Mouse (Mus musculus): Measurements from ENCODE around the gene Gm20388.

The Gm20388 gene

DNA sequence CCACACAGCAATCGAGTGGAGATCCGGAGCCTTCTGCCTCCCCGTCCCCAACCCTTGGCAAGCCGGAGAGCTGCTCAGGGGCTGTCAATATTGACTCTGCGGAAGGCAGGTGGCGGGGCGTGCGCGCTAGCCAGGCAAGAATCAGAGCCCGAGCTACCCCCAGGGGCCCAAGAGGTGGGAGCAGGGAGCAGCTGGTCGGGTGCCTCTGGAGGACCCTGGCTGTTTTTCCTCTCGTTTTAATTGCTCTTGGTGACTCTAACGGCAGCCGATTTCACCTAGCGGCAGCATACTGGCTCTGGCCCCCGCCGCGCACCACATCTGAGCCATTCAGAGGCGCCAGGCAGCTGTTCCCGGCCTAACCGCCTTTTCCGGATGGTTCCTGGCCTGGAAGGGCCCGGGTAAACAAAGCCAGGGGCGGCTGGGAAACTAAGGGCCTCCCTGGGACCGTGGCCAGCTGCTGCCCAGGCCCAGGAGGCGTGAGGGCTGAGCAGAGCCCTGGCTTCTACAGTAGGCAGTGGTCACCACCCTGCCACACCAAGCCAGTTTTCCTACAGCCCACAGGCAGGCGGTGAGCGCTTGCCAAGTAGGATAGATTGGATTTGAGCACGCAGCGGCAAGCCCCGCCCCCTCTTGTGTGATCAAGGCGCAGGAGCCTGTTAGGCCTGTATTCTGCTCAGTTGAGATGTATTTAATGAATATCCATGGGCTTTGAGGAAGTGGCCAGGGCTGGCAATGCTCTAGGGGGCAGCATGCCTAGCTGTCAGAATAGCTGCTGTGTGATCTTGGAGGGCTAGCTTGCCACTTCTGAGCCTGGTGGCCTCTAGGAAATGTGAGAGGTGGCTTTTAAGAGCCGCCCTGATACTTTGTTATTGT is 506.1 kb downstream of the Gm20388 start:
- peak; percentile 22 for DNase-seq (ENCODE audit: low read depth)

DNA sequence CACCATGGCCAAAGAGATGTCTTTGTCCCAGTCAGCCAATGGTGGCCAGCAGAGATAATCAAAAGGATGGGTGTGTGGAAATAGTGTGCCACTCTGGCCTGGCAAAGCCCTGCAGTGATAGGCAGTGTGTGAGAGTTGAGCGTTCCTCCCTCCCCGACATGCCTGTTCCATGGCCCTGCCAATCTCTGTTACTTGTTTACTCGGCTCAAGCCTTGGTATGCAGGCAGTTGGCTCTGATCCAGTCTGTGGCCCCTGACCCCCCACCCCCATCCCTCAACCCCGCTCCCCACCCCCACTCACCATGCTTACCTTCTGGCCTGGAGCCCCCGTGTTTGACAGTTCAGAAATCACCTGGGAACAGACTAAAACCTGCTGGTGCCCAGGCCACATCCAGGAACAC is 507.5 kb downstream of the Gm20388 start:
- no peak for DNase-seq (ENCODE audit: low read depth)

DNA sequence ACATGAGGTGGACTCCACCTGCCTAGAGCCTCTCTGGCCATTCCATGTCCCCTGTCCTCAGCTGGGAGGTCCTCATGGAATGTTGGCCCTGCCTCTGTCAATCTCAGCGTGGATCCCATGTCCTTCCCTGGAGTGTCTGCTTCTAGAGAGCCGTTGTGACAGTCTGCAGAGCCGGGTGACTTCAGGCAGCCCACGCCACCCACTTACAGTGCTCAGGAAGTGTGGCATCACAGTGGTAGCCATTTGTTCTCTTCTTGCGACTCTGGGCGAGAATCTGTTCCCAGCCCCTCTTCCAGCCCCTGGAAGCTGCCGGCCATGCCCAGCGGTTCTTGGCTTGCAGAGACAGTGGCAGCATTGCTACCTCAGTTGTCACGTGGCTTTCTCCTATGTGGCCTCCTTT is 509.0 kb downstream of the Gm20388 start:
- DNase-seq (ENCODE audit: low read depth): no peak

DNA sequence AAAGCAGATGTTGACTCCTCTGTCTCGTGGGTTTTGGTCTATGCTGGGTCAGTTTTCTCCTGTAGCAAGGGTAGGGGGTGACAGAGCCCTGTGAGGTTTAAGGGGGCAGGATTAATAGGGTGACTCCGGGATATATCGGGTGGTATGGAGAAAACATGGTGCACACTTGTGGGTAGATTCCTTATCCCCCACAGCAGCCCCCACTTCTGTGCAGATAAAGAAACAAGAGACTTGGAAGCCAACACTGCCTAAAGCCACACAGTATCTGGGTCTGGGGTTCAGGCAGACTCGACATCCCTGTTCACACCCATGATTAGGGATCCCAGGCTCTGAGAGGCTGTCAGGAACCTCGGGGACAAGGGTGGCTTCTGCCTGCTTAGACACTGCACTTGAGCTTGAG is 509.6 kb downstream of the Gm20388 start:
- no peak for DNase-seq (ENCODE audit: low read depth)

DNA sequence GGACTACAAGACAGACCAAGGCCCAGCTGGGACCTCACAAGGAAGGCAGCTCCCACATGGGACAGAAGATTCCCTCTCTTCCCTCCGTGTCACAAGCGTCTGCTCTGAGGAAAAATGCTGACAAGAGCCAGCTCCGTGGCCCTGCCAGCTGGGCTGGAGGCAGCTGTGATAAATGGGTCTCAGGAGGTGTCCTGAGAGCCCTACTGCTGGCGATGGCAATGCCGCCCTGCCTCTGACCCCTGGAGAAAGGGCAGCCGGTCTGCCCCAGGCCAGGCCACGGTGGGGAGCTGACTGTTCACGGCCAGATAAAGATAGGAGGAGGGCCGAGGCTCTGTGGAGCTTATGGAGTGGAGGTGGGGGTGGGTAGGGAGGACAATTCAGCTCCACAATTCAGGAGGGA is 511.0 kb downstream of the Gm20388 start:
- no peak for DNase-seq (ENCODE audit: low read depth)

DNA sequence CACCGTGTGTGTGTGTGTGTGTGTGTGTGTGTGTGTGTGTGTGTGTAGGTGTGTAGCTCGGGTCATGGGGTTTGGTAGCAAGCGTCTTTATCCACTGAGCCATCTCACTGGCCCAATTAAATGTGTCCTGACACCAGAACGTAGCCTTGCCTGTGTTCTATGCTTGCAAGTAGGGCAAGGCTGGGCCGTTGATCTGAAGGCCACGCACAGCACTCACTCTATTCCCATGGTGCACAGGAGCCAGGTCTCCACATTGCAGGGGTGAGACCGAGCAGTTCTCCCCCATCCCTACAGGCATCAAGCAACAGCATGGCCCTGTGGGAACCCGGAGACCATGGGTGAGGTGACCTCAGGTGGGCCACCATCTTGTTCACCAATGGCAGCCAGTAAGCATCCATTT is 511.6 kb downstream of the Gm20388 start:
- DNase-seq (ENCODE audit: low read depth): no peak

DNA sequence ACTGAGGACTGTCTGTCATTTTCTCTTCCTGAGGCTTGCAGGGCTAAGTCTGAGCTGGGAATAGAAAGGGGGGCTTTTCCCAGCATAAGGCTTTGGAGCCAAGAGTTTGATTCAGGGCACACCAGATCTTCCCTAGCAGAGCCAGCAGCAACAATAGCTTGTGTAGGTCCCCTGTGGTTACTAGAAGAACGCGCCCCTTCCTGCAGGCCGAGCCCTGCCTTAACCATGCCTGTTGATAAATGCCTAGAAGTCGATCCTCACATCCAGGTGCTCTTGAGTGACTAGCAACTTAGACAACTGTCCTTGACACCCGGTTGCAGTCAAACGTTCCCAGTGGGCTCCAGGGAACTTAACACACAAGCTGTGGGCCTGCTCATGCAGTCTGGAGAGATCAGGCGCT is 512.9 kb downstream of the Gm20388 start:
- no peak for DNase-seq (ENCODE audit: low read depth)

DNA sequence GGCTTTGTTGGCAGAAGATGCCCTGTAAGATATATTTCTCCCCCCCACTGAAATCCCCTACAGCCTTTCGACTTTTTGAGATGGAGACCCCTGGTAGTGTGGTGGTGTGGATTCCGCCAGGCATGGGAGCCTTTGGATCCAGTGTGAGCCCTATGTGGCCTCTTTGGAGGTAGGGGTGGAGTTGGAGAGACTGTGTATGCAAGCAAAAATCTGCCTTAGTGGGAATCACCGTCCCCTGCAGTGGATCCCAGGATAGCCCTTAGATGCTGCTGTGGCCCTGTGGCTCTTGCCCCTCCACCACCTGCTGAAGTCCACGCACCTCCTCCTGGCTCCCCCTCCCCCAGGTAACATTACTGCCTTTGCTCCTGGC is 514.2 kb downstream of the Gm20388 start:
- no peak for DNase-seq (ENCODE audit: low read depth)

DNA sequence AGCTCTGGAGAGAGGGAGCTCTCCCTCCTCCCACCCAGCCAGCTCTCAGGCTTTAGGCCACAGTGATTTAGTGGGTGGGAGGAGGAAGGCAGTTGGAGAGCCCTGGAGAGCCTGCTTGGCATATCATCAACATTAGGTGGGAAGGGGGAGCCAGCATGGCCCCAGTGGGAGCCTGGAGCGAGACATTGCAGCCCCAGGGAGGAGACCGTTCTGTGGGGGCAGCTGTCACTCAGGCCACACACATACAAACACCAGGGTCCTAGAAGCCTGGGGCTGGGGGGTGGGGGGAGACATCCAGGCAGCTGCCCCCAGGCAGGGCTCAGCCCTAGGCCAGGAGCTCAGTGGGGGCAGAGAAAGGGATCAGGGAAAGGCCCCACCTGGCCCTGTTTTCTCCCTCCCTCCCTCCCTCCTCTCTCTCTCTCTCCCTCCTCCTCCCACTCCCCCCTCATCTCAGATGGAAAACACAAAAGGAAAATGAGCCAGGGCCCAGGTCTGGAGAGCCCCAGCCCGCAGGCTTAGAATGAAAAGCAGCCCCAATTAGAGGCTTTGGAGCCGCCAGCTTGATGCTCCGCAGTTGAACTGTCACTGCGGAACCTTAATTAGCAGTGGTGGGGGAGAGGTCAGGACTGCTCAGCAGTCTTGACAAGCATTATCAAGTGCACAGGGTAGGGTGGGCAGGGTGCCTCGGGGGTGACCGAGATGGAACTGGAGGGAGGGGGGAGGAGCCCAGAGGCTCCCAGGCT is 514.7 kb downstream of the Gm20388 start:
- DNase-seq (ENCODE audit: low read depth): no peak

DNA sequence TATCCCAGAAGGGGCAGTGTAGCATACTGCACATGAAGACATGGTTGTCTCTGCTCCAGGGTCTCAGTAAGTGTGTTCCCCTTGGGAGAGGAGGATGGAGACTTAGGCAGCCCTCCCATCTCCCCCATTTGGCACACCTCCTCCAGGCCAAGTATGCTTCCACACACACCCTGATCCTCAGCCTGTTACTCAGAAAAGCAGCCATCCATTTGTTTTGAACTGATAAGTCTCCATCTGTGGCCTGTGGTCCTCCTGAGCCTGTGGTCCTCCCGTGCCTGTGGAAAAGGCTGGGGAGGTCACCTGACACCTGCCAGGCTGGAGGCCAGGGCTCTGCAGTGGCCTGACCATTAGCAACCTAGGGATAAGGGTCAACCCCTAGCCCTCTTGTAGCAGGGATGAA is 515.5 kb downstream of the Gm20388 start:
- no peak for DNase-seq (ENCODE audit: low read depth)

DNA sequence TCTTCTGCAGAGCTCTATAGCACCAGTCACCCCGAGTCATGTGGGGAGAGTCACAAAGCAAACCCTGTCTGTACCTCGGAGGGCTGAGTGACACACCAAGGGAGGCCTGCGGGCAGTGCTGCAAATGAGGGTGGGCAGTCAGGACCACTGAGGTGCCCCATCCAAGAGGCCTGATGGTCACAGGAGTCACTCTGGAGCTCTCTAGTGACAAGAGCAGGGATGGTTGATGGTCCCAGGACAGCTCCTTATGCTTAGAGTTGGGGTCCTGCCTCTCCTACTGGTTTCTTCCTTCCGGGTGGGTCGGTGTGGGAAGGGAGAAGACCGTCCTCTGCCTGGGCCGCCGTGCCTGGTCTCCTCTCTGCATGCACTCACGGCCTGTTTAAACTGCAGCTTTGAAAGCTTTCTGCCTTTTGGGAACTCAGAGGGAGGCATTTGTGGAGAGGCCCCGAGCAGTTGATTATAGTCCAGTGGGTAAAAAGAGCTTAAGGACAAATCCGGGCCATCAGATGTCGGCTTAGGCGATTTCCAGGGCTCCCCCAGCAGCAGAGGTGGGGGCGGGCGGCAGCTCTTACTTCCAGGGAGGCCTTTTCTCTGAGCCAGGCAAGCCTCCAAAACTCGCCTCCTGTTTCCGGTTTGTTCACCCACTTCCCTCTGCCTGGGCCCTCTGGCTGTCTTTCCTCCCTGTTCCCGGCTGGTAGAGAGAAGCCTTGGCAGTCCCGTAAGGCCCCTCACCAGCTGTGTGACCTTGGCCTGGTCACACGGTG is 516.2 kb downstream of the Gm20388 start:
- no peak for DNase-seq (ENCODE audit: low read depth)

DNA sequence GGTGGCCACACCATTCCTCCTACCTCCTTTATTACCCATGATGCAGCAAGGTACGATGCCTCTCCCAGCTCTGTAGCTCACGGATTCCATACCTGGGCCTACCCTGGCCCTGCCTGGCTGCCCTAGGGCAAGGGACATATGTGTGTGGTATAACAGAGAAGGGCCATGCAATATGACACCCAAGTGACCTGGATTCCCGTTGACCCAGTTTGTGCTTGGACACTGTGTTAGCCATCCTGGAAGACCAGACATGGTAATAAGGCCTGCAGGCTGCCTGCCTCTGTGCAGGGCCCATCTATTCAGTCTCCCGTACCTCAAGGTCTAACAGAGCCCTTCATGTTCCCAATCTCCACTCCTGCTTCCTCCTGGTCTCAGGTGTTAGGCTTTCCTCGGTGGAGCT is 517.9 kb downstream of the Gm20388 start:
- DNase-seq (ENCODE audit: low read depth): no peak

DNA sequence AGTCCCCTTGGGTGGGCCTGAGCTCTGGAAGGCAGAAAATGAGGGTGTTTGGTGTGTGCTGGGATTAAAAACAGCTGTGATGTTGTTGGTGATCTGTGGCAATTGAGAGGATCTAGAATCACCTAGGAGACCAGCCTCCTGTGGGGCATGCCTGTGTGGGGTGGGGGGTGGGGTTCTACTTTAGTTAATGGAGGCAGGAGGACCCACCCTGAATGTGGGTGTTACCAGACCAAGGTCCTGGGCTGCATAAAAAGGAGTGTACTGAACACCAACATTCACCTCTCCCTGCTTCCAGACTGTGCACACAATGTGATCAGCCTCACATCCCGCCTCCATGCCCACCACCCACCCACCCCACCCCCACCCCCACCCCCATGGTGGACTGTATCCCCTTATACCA is 518.5 kb downstream of the Gm20388 start:
- no peak for DNase-seq (ENCODE audit: low read depth)

DNA sequence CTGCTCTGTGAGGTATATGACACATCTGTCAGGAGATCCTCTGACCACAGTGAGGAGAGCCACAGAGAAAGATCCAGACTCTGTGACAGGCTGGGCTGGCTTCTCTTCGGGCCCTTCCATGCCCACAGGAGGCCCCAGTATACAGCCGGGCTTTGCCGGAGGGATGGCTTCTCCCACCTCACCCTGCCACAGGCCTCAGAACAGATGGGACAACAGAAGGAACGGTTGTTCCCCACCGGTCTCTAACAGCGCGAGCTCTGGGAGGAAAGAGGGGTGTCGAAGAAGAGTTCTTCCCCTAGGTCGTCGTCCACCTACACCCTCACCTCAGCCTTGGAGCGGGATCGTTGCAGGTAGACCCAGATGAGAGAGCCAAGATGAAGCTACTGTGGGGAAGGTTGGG is 520.4 kb downstream of the Gm20388 start:
- DNase-seq (ENCODE audit: low read depth): no peak

DNA sequence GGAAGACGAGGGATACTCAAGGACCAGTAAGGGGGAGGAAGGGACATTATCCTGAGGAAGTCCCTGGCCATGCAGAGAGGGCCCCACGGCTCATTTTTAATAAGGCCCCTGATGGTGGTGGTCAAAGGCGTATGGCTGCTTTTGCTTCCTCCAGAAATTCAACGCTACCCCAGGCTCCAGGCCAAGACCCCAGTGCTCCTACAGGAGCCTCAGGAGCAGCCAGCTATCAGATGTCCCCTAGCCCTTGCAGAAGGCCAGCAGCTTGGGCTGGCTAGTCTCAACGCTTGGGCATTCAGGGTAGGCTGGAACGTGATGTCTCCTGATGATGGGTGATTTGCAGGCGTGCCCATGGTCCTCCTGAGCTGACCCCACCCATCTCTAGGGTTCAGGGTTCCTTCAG is 521.8 kb downstream of the Gm20388 start:
- DNase-seq (ENCODE audit: low read depth): no peak

DNA sequence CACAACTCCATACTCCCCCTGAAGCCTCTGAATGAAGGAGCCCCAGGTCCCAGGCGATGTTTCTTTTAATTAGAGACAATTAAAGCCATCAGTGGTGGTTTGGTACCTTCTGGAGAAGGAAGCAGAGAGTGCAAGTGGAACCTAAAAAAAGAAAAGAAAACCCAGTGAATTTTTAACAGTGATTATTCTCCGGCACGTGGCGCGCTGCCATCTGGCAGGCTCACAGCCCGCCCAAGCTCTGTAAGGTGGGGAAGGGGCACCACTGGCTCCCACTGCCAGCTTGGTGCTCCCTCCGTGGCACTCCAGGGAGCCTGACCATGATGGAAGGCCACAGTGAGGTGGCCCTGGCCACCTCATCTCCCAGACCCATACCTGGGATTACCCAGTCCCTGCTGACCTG is 522.5 kb downstream of the Gm20388 start:
- DNase-seq (ENCODE audit: low read depth): no peak

DNA sequence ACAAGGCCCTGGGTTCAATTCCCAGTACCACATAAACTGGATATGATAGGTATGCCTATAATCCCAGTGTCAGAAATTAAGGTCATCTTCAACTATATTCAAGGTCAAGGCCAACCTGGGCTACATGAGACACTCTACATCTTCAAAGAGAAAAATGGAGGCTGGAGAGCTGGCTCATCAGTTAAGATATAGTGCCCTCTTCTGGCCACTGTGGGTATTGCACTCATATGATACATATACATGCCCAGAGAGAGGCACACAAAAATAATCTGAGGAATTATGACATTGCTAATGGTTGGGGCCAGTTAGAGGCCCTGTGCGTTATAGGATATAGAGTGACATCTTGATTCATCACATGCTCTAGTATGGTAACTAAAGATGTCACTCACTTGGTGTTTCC is 523.1 kb downstream of the Gm20388 start:
- peak; percentile 30 for DNase-seq (ENCODE audit: low read depth)

DNA sequence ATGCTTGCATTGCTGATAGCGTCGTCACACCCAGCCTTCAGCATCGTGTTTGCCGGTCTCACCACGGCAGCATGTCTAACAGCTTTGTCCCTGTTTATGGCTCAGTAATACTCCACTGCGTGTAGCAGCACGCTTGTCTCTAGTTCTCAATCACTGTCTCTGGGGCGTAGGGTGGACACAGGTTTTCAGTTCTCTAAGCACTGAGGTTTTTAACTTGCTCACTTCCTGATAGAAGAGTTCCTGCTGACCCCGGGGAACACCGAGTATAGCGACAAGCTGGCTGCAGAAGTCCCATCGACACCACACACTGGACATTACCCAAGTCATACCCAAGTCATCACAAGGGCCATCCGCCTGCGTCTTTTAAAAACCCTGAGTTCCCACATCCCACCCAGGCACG is 525.1 kb downstream of the Gm20388 start:
- DNase-seq (ENCODE audit: low read depth): no peak

DNA sequence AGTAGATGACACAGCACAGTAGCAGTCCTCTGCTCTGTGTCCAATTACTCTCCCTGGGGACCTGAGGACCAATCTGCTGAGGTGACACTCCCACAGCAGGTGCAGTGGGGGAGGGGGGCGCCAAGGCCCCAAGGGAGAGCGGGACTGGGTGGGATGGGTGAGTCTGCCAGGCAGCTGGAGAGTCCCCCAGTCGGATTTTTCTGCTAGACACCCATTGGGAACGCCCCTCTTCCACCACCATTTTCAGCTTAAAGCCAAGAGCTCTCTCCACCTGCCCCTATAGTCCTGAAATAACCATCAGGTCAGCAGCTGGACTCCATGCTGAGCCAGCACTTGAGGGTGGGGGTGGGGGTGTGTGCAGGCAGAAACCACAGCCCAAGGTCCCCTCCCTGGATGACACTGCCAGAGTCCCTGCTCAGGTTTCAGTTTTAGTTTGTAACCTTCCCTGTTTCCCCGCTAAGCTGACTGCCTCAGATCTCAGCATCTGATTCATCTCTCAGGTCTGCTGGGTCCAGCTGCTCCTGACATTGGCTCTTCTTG is 525.9 kb downstream of the Gm20388 start:
- DNase-seq (ENCODE audit: low read depth): no peak

DNA sequence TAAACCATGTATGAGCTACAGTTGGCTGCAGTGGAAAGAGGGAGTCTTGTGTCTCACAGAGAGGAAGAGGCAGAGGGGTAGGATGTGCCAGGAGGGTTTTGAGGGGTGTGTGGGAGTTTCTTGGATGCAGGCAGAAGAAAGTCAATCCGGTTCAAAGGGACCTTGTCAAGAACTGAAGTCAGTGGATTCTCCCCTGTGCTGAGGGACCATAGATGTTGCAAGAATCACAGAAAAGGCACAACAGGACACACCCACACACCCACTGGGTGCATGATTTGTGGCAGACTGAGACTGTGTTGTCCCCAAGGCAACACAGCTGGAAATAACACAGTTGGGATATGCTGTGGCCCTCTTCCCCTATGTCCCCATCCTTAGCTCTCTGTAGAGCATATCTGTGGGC is 526.6 kb downstream of the Gm20388 start:
- no peak for DNase-seq (ENCODE audit: low read depth)

DNA sequence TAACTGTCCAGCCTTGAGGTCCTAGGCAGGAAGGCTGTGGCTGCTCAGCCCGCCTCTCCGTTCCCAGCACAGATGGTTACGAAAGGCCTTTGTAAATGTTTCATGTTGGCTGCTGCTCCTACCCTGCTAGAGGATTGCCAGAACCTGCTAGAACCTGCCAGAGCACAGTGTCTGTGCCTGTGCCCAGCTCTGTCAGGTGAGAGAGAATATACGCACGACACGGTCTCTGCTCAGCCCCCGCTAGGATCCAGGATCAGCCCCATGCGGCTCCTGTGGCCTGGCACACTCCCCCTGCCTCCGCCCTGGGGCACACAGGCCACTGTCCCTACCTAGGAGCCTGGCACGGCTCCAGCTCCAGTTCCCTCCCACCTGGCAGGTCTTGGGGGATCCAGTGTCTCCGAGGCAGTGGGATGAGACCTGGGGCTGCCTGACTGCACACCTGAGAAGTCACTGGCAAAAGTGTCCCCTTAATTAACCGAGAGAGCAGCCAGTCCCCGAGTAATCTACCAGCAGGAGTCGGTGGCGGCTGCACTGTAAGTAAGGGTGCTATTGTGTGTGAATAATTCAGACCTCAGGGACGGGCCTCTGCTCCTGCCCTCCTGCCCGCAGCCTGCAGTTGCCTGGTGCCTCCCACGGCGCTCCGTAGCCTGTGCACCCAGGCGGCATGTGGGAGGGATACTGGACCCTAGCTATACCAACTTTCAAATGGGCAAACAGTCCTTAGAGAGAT is 527.2 kb downstream of the Gm20388 start:
- peak; percentile 25 for DNase-seq (ENCODE audit: low read depth)

DNA sequence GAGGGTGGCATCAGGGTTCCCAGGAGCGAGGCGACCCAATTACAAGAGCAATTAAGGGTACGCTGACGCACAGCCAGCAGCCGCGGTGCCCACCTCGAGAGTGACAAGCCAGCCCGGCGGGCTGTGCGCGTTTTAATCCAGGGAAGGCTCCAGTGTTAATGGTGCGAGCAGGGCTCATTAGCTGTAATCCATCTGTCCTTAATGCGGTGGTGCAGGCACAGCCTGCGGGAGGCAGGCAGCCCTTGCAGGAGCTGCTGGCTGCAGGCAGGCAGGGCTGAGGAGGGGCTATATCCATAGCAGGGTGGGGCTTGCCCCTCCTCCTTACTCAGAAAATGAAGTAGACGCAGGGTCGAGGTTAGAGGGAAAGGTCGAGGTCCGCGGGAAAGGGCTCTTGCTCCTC is 528.7 kb downstream of the Gm20388 start:
- no peak for DNase-seq (ENCODE audit: low read depth)

All from NIH3T3 (cell line).